Mouse (Mus musculus) C2C12 (cell line): ENCODE data around the gene Cdca3. TPM values are rescaled to one million over a fixed set of nuclear protein-coding genes. Genes with fewer than 3 reads are reported as not detected.
A peak's percentile ranks its signal among the peaks of the same experiment; 100 is the strongest.
"Not testable (repeated sequence)": the region's sequence is repeated elsewhere in the genome, so short reads cannot be mapped to it uniquely, and the experiment has no call there.

ENCODE experiments used
- H3K27me3 ChIP-seq: one replicate; pipeline ENCODE4 v1.6.1; 2011; ENCODE audit not compliant: control insufficient read depth, insufficient read depth, insufficient read length
- H3K36me3 ChIP-seq: one replicate; pipeline ENCODE4 v1.6.1; 2011; ENCODE audit not compliant: control insufficient read depth, insufficient read depth
- H3K4me3 ChIP-seq: one replicate; pipeline ENCODE4 v1.5.1; 2011; ENCODE audit warnings: mild to moderate bottlenecking, control low read depth; ENCODE audit not compliant: poor library complexity, insufficient read depth, severe bottlenecking
- H3K79me2 ChIP-seq: one replicate; pipeline ENCODE4 v1.6.1; 2011; ENCODE audit not compliant: control insufficient read depth, insufficient read depth
- H3K79me3 ChIP-seq: one replicate; pipeline ENCODE4 v1.6.1; 2011; ENCODE audit warnings: low read depth, control low read depth
- H3ac ChIP-seq: one replicate; pipeline ENCODE3; 2011; ENCODE audit warnings: low read depth; ENCODE audit not compliant: control insufficient read depth, insufficient read length
- CEBPB ChIP-seq: IDR thresholded peaks from one replicate; pipeline ENCODE4 v1.6.1; 2011; ENCODE audit warnings: low read depth, mild to moderate bottlenecking, control low read depth, moderate library complexity
- CTCF ChIP-seq: IDR thresholded peaks from one replicate; pipeline ENCODE4 v1.5.1; 2011; ENCODE audit not compliant: control insufficient read depth, insufficient read depth, insufficient read length
- FOSL1 ChIP-seq: IDR thresholded peaks from one replicate; pipeline ENCODE4 v1.8.0; 2011; ENCODE audit warnings: mild to moderate bottlenecking, low read length; ENCODE audit not compliant: poor library complexity, insufficient read depth, severe bottlenecking
- MAX ChIP-seq: IDR thresholded peaks from one replicate; pipeline ENCODE4 v1.6.1; 2011; ENCODE audit warnings: mild to moderate bottlenecking, control low read depth
- MYOD1 ChIP-seq: IDR thresholded peaks from one replicate; pipeline ENCODE4 v1.6.1; 2011; ENCODE audit warnings: low read depth; ENCODE audit not compliant: control insufficient read depth, insufficient read length
- MYOG ChIP-seq: IDR thresholded peaks from one replicate; pipeline ENCODE4 v1.6.1; 2011; ENCODE audit not compliant: control insufficient read depth, insufficient read length; ENCODE audit errors: extremely low read depth
- USF1 ChIP-seq: IDR thresholded peaks from one replicate; pipeline ENCODE4 v1.6.1; 2011; ENCODE audit warnings: low read depth, mild to moderate bottlenecking, control low read depth, moderate library complexity
- polyA plus RNA-seq: library from polyadenylated mRNA; unstranded; fragments of >200 nt; fragmentation: generic; extraction: Trizol; gene quantifications from one replicate; pipeline ENCODE4 v1.2.1, GENCODE M21; 2012; ENCODE audit warnings: missing spikeins

Gene Cdca3
- polyA plus RNA-seq, 1 experiment = 69.9 TPM

GRCm38 (mm10) chr6:124807986-124808357 lies 21.4 kb upstream of the Cdca3 start:
- Histone ChIP-seq H3K79me3 (peaks cover 23% of the 10 kb centered on the region), H3K4me3 (no peak overlapping the region), H3K27me3 (no peaks in the 10 kb centered on the region), H3ac (no peak overlapping the region), H3K36me3 (peaks cover 32% of the 10 kb centered on the region), H3K79me2 (peaks cover 28% of the 10 kb centered on the region)
- TF ChIP-seq CTCF (no peak), CEBPB (no peak), USF1 (no peak), MYOD1 (no peak), MAX (no peak), MYOG (no peak), FOSL1 (no peak)

DNA sequence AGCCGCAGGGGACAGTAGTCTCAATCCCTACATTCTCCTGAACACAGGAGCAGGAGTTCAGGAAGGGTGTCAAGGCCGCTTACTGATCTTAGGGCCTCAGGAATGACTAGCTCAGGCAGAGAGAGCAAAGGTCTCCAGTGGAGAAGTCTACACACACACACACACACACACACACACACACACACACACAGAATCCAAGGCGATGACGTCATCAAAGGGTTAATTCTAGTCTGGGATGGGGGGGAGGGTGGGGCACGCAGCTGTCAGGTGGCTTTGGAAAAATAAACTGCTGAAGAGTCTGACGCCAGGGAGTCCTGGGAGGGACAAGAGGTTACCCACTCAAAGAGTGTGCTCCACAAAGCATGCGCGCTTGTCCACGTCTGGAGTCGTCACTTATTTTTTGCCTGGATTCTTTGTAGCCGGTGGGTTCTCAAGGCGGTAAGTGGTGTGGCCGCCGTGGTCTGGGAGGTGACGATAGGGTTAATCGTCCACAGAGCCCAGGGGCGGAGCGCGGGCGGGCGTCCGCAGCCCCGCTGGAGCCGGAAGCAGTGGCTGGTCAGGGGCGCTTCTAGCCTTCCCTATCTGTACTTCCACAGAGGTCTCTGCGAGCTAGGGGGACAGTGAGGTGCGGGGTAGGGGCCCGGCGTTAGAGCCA lies 20.9 kb upstream of the Cdca3 start, which contains the start of gene Spsb2:
TSS of gene Spsb2 (plus strand) at position 304 of the 655 bp plus-strand sequence.
- peak within 1 kb of the TSS; percentile 66 for H3ac ChIP-seq
- peaks cover 33% of the 10 kb centered on the region for H3K79me2 ChIP-seq
- no peaks in the 10 kb centered on the region for H3K27me3 ChIP-seq
- TF ChIP-seq CTCF (no peak), CEBPB (no peak), MYOG (no peak), FOSL1 (no peak), USF1 (no peak), MYOD1 (peak; percentile 48), MAX (peak; percentile 40)
- H3K79me3 ChIP-seq = peaks cover 29% of the 10 kb centered on the region
- peaks cover 32% of the 10 kb centered on the region for H3K36me3 ChIP-seq
- H3K4me3 ChIP-seq = peak within 1 kb of the TSS; percentile 49

DNA sequence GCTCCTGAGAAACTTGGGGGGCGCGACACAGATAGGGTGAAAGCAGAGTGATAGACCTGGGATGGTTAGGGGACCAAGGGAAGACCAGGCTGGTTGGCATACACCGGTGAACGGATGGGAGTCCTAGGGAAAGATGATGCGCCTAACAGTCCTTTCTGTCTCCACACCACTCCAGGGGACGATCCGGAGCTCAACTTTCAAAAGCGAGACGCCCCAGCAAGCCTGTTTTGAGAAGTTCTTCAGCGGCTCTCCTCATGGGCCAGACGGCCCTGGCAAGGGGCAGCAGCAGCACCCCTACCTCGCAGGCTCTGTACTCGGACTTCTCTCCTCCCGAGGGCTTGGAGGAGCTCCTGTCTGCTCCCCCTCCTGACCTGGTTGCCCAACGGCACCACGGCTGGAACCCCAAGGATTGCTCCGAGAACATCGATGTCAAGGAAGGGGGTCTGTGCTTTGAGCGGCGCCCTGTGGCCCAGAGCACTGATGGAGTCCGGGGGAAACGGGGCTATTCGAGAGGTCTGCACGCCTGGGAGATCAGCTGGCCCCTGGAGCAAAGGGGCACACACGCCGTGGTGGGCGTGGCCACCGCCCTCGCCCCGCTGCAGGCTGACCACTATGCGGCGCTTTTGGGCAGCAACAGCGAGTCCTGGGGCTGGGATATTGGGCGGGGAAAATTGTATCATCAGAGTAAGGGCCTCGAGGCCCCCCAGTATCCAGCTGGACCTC lies 20.1 kb upstream of the Cdca3 start:
- no peak for TF ChIP-seq MYOG
- no peak for TF ChIP-seq FOSL1
- no peak for TF ChIP-seq MYOD1
- peak; percentile 35 for TF ChIP-seq MAX
- peak; percentile 95 for TF ChIP-seq CTCF
- TF ChIP-seq CEBPB = no peak
- TF ChIP-seq USF1 = no peak
- Histone ChIP-seq H3K79me2 (peaks cover 38% of the 10 kb centered on the region), H3K4me3 (peak overlapping the region; percentile 49), H3K79me3 (peaks cover 31% of the 10 kb centered on the region), H3K36me3 (peaks cover 32% of the 10 kb centered on the region), H3ac (peak overlapping the region; percentile 66), H3K27me3 (no peaks in the 10 kb centered on the region)

GRCm38 (mm10) chr6:124809775-124810538 lies 19.4 kb upstream of the Cdca3 start:
- Histone ChIP-seq H3K79me3 (peaks cover 31% of the 10 kb centered on the region), H3K79me2 (peaks cover 38% of the 10 kb centered on the region), H3ac (peak overlapping the region; percentile 38), H3K4me3 (peak overlapping the region; percentile 49), H3K27me3 (no peaks in the 10 kb centered on the region), H3K36me3 (peaks cover 34% of the 10 kb centered on the region)
- TF ChIP-seq CTCF (no peak), MYOG (no peak), USF1 (no peak), MYOD1 (no peak), FOSL1 (no peak), MAX (no peak), CEBPB (no peak)

GRCm38 (mm10) chr6:124810566-124811402 lies 18.6 kb upstream of the Cdca3 start:
- not testable (repeated sequence) for H3K4me3 ChIP-seq, H3ac ChIP-seq, H3K27me3 ChIP-seq
- peaks cover 38% of the 10 kb centered on the region for H3K79me2 ChIP-seq
- H3K36me3 ChIP-seq = peaks cover 42% of the 10 kb centered on the region
- peaks cover 31% of the 10 kb centered on the region for H3K79me3 ChIP-seq
